Mouse (Mus musculus): ENCODE data around the gene Gm44805. TPM values are rescaled to one million over a fixed set of nuclear protein-coding genes. Genes with fewer than 3 reads are reported as not detected.
A peak's percentile ranks its signal among the peaks of the same experiment; 100 is the strongest.

The Gm44805 gene
- polyA plus RNA-seq, 1 experiment from 2014 or later = not detected

DNA sequence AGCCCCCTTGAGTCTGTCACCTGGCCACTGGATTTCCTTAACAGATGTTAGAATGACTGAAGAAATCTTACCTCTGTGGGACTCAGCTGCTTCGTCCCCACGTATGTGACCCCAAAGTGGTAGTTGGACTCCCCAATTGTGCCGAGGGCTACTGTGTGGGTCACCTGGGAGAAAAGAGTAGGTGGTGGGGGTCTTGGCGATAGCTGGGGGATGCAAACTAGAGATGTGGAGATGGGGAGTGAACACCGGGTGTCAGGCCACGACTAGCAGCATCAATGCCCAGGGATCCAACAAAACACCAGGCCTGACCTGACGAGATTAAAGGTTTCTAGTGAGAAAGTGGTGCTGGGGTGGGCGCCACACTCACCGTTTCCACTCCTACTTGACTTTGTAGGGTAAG is 32.4 kb upstream of the Gm44805 start:
- 0 out of 2 replicates have a peak overlapping the region, but pooled peaks have one; percentile 2 for H3K9ac ChIP-seq (replicated peaks)
- H3K9me3 ChIP-seq = no peaks in the 10 kb centered on the region
- 0 out of 2 replicates have a peak overlapping the region, but pooled peaks have one; percentile 6 for H3K4me3 ChIP-seq
- no peak overlapping the region for H3K27ac ChIP-seq (replicated peaks)
- no peak overlapping the region for H3K4me2 ChIP-seq (replicated peaks)
- H3K4me1 ChIP-seq = peaks cover 25% of the 10 kb centered on the region
- no peak for ATAC-seq (ENCODE audit: low FRiP score, low read depth)
- peaks cover 57% of the 10 kb centered on the region for H3K36me3 ChIP-seq
- 88% methylated on average over 9 of the region's 9 CpGs for WGBS
- H3K27me3 ChIP-seq = no peaks in the 10 kb centered on the region

GRCm38 (mm10) chr7:19713196-19713595 is 32.0 kb upstream of the Gm44805 start:
- no peak overlapping the region for H3K4me3 ChIP-seq
- ATAC-seq (ENCODE audit: low FRiP score, low read depth) = no peak
- peaks cover 25% of the 10 kb centered on the region for H3K4me1 ChIP-seq
- H3K4me2 ChIP-seq (replicated peaks) = no peak overlapping the region
- H3K9me3 ChIP-seq = no peaks in the 10 kb centered on the region
- no peaks in the 10 kb centered on the region for H3K27me3 ChIP-seq
- 57% methylated on average over 4 of the region's 4 CpGs for WGBS
- H3K36me3 ChIP-seq = peaks cover 59% of the 10 kb centered on the region
- H3K27ac ChIP-seq (replicated peaks) = no peak overlapping the region
- H3K9ac ChIP-seq (replicated peaks) = 0 out of 2 replicates have a peak overlapping the region, but pooled peaks have one; percentile 2

- H3K27me3 ChIP-seq = no peaks in the 10 kb centered on the region
- H3K27ac ChIP-seq (replicated peaks) = no peak overlapping the region
- no peaks in the 10 kb centered on the region for H3K9me3 ChIP-seq
- H3K4me3 ChIP-seq = no peak overlapping the region
- ATAC-seq (ENCODE audit: low FRiP score, low read depth) = no peak
- peaks cover 64% of the 10 kb centered on the region for H3K36me3 ChIP-seq
- no peak overlapping the region for H3K9ac ChIP-seq (replicated peaks)
- H3K4me1 ChIP-seq = peaks cover 25% of the 10 kb centered on the region
- 76% methylated on average over 4 of the region's 4 CpGs for WGBS
- no peak overlapping the region for H3K4me2 ChIP-seq (replicated peaks)
Measured at GRCm38 (mm10) chr7:19712414-19712813, 31.2 kb upstream of the Gm44805 start.

- Histone ChIP-seq H3K4me3 (no peak overlapping the region), H3K4me2 (replicated peaks) (no peak overlapping the region), H3K36me3 (peaks cover 71% of the 10 kb centered on the region), H3K4me1 (peaks cover 16% of the 10 kb centered on the region), H3K9ac (replicated peaks) (no peak overlapping the region), H3K9me3 (no peaks in the 10 kb centered on the region), H3K27me3 (no peaks in the 10 kb centered on the region), H3K27ac (replicated peaks) (no peak overlapping the region)
- no peak for ATAC-seq (ENCODE audit: low FRiP score, low read depth)
- WGBS = 93% methylated on average over 10 of the region's 10 CpGs
Measured at GRCm38 (mm10) chr7:19710650-19711049, 29.4 kb upstream of the Gm44805 start.

GRCm38 (mm10) chr7:19705271-19705670 is 24.0 kb upstream of the Gm44805 start:
- no peak overlapping the region for H3K9ac ChIP-seq (replicated peaks)
- no peaks in the 10 kb centered on the region for H3K9me3 ChIP-seq
- H3K4me2 ChIP-seq (replicated peaks) = no peak overlapping the region
- no peak overlapping the region for H3K27ac ChIP-seq (replicated peaks)
- peaks cover 3% of the 10 kb centered on the region; the same call in 1 of the 2 replicates for H3K4me1 ChIP-seq
- peaks cover 66% of the 10 kb centered on the region for H3K36me3 ChIP-seq
- no peak overlapping the region for H3K4me3 ChIP-seq
- H3K27me3 ChIP-seq = no peaks in the 10 kb centered on the region
- 92% methylated on average over 7 of the region's 7 CpGs for WGBS
- ATAC-seq (ENCODE audit: low FRiP score, low read depth) = no peak

GRCm38 (mm10) chr7:19704475-19704874 is 23.3 kb upstream of the Gm44805 start:
- peaks cover 59% of the 10 kb centered on the region for H3K36me3 ChIP-seq

DNA sequence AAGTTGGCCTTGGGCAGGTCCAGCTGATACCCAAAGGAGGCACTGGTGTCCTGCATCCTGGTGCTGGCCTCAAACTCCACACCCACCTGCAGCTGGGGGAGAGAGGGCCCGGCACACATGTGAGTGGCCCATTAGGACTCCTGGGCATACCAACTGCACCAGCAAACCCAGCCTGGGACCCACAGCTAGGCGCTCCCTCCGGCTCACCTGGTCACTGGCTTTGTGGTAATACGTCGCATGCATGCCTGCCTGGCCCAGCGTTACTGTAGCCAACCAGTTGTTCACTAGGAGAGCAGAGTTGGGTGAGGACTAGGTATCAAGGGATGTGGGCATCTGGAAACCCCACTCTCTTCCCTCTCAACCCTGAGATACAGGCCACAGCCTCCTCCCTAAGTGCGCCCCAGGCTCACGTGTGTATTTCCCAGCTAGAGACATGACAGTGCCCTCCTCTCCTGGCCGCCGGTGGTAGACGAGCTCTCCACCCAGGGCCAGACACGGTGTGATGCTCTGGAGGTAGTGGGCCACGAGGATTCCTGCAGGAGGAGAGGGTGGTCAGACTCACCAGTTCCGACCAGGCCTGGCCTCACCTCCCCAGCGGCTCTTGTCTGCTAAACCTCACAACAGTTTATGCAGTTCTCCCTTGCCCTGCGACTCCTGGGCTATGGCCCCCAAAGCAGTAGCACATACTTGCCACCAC is 21.8 kb upstream of the Gm44805 start:
- no peak overlapping the region for H3K4me2 ChIP-seq (replicated peaks)
- H3K9me3 ChIP-seq = no peaks in the 10 kb centered on the region
- no peak overlapping the region for H3K27ac ChIP-seq (replicated peaks)
- H3K36me3 ChIP-seq = peaks cover 46% of the 10 kb centered on the region
- 91% methylated on average over 16 of the region's 16 CpGs for WGBS
- no peak overlapping the region for H3K9ac ChIP-seq (replicated peaks)
- no peaks in the 10 kb centered on the region for H3K27me3 ChIP-seq
- no peak for ATAC-seq (ENCODE audit: low FRiP score, low read depth)
- H3K4me3 ChIP-seq = no peak overlapping the region
- H3K4me1 ChIP-seq = peaks cover 19% of the 10 kb centered on the region

More at GRCm38 (mm10) chr7:19704475-19704874, 23.3 kb upstream of the Gm44805 start:
- ATAC-seq (ENCODE audit: low FRiP score, low read depth) = no peak
- 94% methylated on average over 4 of the region's 4 CpGs for WGBS
- H3K9ac ChIP-seq (replicated peaks) = no peak overlapping the region
- no peak overlapping the region for H3K27ac ChIP-seq (replicated peaks)
- no peak overlapping the region for H3K4me2 ChIP-seq (replicated peaks)
- H3K4me3 ChIP-seq = no peak overlapping the region
- peaks cover 5% of the 10 kb centered on the region; the same call in 1 of the 2 replicates for H3K4me1 ChIP-seq
- no peaks in the 10 kb centered on the region for H3K27me3 ChIP-seq
- H3K9me3 ChIP-seq = no peaks in the 10 kb centered on the region

DNA sequence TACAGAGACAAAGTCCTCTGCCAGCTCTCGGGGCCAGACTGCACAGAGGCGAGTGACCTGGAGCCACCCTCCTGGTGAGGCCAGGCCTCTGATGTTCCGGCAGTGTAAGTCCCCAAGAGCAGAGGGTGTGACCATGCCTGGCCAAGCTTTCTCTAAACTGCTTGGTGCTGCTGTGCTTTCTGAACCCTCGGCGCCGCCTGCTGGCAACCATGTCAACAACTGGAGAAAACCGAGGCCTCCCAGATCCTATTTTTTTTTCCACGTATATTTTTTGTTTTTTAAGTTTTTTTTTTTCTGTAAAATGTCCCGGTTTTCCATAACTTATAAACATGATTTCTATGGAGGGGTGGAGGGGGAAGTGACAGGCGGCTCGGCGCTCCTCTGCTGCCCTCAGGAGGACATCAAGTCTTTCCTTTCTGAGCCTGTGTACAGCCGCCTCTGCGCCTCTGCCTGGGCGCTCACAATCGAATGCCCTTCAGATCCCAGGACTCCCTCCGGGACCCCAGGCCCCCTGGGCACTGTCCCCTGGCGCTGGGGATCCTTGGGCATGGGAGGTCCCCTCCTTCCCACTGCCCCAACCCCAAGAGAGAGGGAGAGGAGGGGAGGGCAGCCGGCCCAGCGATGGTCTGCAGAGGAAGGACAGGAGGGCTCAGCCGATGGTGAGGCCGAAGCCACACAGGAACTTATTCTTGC is 20.0 kb upstream of the Gm44805 start:
- H3K4me1 ChIP-seq = peaks cover 20% of the 10 kb centered on the region
- H3K27ac ChIP-seq (replicated peaks) = peak overlapping the region; percentile 42; the same call in 1 of the 2 replicates
- peaks cover 36% of the 10 kb centered on the region for H3K36me3 ChIP-seq
- no peak overlapping the region for H3K9ac ChIP-seq (replicated peaks)
- H3K9me3 ChIP-seq = no peaks in the 10 kb centered on the region
- no peak for ATAC-seq (ENCODE audit: low FRiP score, low read depth)
- no peaks in the 10 kb centered on the region for H3K27me3 ChIP-seq
- 27% methylated on average over 22 of the region's 22 CpGs for WGBS
- 0 out of 2 replicates have a peak overlapping the region, but pooled peaks have one; percentile 1 for H3K4me2 ChIP-seq (replicated peaks)
- H3K4me3 ChIP-seq = no peak overlapping the region

- H3K36me3 ChIP-seq = peaks cover 36% of the 10 kb centered on the region
- H3K9me3 ChIP-seq = no peaks in the 10 kb centered on the region
- peaks cover 20% of the 10 kb centered on the region for H3K4me1 ChIP-seq
- no peaks in the 10 kb centered on the region for H3K27me3 ChIP-seq
- no peak overlapping the region for H3K27ac ChIP-seq (replicated peaks)
- 0 out of 2 replicates have a peak overlapping the region, but pooled peaks have one; percentile 1 for H3K4me2 ChIP-seq (replicated peaks)
- WGBS = 62% methylated on average over 12 of the region's 12 CpGs
- ATAC-seq (ENCODE audit: low FRiP score, low read depth) = no peak
- no peak overlapping the region for H3K9ac ChIP-seq (replicated peaks)
- H3K4me3 ChIP-seq = no peak overlapping the region
Measured at GRCm38 (mm10) chr7:19700299-19701068, 19.3 kb upstream of the Gm44805 start.

GRCm38 (mm10) chr7:19699827-19700148 is 18.6 kb upstream of the Gm44805 start:
- no peak overlapping the region for H3K4me2 ChIP-seq (replicated peaks)
- no peak overlapping the region for H3K4me3 ChIP-seq
- H3K36me3 ChIP-seq = peaks cover 31% of the 10 kb centered on the region
- no peak overlapping the region for H3K27ac ChIP-seq (replicated peaks)
- no peak for ATAC-seq (ENCODE audit: low FRiP score, low read depth)
- WGBS = 82% methylated on average over 4 of the region's 4 CpGs
- peaks cover 20% of the 10 kb centered on the region for H3K4me1 ChIP-seq
- H3K9me3 ChIP-seq = no peaks in the 10 kb centered on the region
- H3K9ac ChIP-seq (replicated peaks) = no peak overlapping the region
- H3K27me3 ChIP-seq = no peaks in the 10 kb centered on the region

- no peaks in the 10 kb centered on the region for H3K27me3 ChIP-seq
- H3K36me3 ChIP-seq = peaks cover 25% of the 10 kb centered on the region
- ATAC-seq (ENCODE audit: low FRiP score, low read depth) = peak; percentile 74
- H3K9ac ChIP-seq (replicated peaks) = peak within 1 kb of the TSS; percentile 63
- WGBS = under 1% methylated on average over 20 of the region's 20 CpGs
- peak within 1 kb of the TSS; percentile 60 for H3K4me2 ChIP-seq (replicated peaks)
- H3K4me1 ChIP-seq = peaks cover 20% of the 10 kb centered on the region
- no peak within 1 kb of the TSS for H3K27ac ChIP-seq (replicated peaks)
- no peaks in the 10 kb centered on the region for H3K9me3 ChIP-seq
- H3K4me3 ChIP-seq = peak within 1 kb of the TSS; percentile 37
Measured at GRCm38 (mm10) chr7:19698907-19699826, 17.9 kb upstream of the Gm44805 start, which contains the start of gene Apoe. Gene Apoe (minus strand): TSS chr7:19699188.

All from midbrain, embryonic 12.5 days (tissue).